Mouse (Mus musculus) CH12.LX (cell line): ENCODE measurements at regions not wholly inside any gene's neighbourhood (a gene's known extent, or its start where the extent isn't known, plus 50 kb on each side); places are given as distances from the start of the nearest gene placed in this dataset.

Experiments
- DNase-seq: peaks from one replicate; pipeline ENCODE4 v3.0.0-alpha.2; 2013; ENCODE audit errors: extremely low read depth
- H3K27ac ChIP-seq: 2 replicates; pipeline ENCODE4 v1.5.1; 2012; ENCODE audit warnings: low read depth, mild to moderate bottlenecking, control low read depth, moderate library complexity; ENCODE audit not compliant: insufficient read depth
- H3K27me3 ChIP-seq: replicated peaks from 2 replicates; pipeline ENCODE3; 2012; ENCODE audit warnings: inconsistent platforms
- H3K36me3 ChIP-seq, 2 experiments: replicated peaks in 1 of 2; 2 replicates each; pipeline versions ENCODE3 to v1.6.1; 2012; ENCODE audit warnings: inconsistent platforms in 1 of 2, low read length in 1 of 2, mild to moderate bottlenecking in 1 of 2, mixed read lengths in 1 of 2, moderate library complexity in 1 of 2; ENCODE audit not compliant: control insufficient read depth in 1 of 2, insufficient read depth in 1 of 2
- H3K4me1 ChIP-seq, 2 experiments: 2 replicates each; pipeline ENCODE4 v1.6.1; 2012; ENCODE audit warnings: inconsistent platforms in 1 of 2, moderate library complexity in 1 of 2; ENCODE audit not compliant: insufficient read depth in 2 of 2, control insufficient read depth in 1 of 2
- H3K4me2 ChIP-seq: 2 replicates; pipeline ENCODE4 v1.6.1; 2012; ENCODE audit warnings: low read depth, mild to moderate bottlenecking, control low read depth; ENCODE audit not compliant: poor library complexity, insufficient read depth, severe bottlenecking
- H3K4me3 ChIP-seq, 3 experiments: fragments of 150-350 bp in 1 of 3; sonication (generic) in 1 of 3; replicated peaks in 1 of 3; 2 replicates each; pipeline versions ENCODE3 to v1.5.1; 2011 to 2012; ENCODE audit warnings: low read depth in 2 of 3, low read length in 2 of 3, mild to moderate bottlenecking in 2 of 3, moderate library complexity in 2 of 3, control low read depth in 1 of 3, improper control_type of control experiment in 1 of 3, inconsistent platforms in 1 of 3, mixed read lengths in 1 of 3; ENCODE audit not compliant: poor library complexity in 1 of 3
- H3K79me2 ChIP-seq: replicated peaks from 2 replicates; pipeline ENCODE4 v1.6.1; 2012; ENCODE audit warnings: mild to moderate bottlenecking, moderate library complexity; ENCODE audit not compliant: control insufficient read depth, poor library complexity, insufficient read depth, severe bottlenecking; ENCODE audit errors: extremely low read depth
- H3K9ac ChIP-seq: 2 replicates; pipeline ENCODE4 v1.6.1; 2012; ENCODE audit warnings: low read depth, mild to moderate bottlenecking, control low read depth, moderate library complexity; ENCODE audit not compliant: insufficient read depth
- H3K9me3 ChIP-seq: replicated peaks from 2 replicates; pipeline ENCODE3; 2012; ENCODE audit warnings: low read length, inconsistent platforms, mixed read lengths
- CHD1 ChIP-seq: IDR thresholded peaks from 2 replicates; pipeline ENCODE4 v1.6.1; 2012; ENCODE audit warnings: low read depth, low read length, improper control_type of control experiment, inconsistent platforms
- E2F4 ChIP-seq: IDR thresholded peaks from 2 replicates; pipeline ENCODE4 v1.6.1; 2011; ENCODE audit warnings: low read depth, low read length, improper control_type of control experiment; ENCODE audit not compliant: insufficient replicate concordance
- ETS1 ChIP-seq: conservative IDR thresholded peaks from 2 replicates; pipeline ENCODE4 v1.6.1; 2012; ENCODE audit warnings: low read depth, mild to moderate bottlenecking, inconsistent platforms, low read length, improper control_type of control experiment, moderate library complexity
- HCFC1 ChIP-seq: IDR thresholded peaks from 2 replicates; pipeline ENCODE4 v1.6.1; 2012; ENCODE audit warnings: low read depth, mild to moderate bottlenecking, inconsistent platforms, low read length, improper control_type of control experiment
- KAT2A ChIP-seq: IDR thresholded peaks from 2 replicates; pipeline ENCODE4 v1.6.1; 2012; ENCODE audit warnings: low read length, improper control_type of control experiment, inconsistent platforms; ENCODE audit not compliant: insufficient replicate concordance
- MAFK ChIP-seq: IDR thresholded peaks from 2 replicates; pipeline ENCODE4 v1.6.1; 2011; ENCODE audit warnings: low read length, improper control_type of control experiment; ENCODE audit not compliant: insufficient replicate concordance
- MAX ChIP-seq: IDR thresholded peaks from 2 replicates; pipeline ENCODE4 v1.6.1; 2011; ENCODE audit warnings: low read length, improper control_type of control experiment
- MAZ ChIP-seq: IDR thresholded peaks from 2 replicates; pipeline ENCODE4 v1.6.1; 2012; ENCODE audit warnings: low read depth, mild to moderate bottlenecking, inconsistent platforms, low read length, improper control_type of control experiment, moderate library complexity
- MEF2A ChIP-seq: IDR thresholded peaks from 2 replicates; pipeline ENCODE4 v1.6.1; 2014; ENCODE audit warnings: low read depth, mild to moderate bottlenecking, inconsistent platforms, low read length, improper control_type of control experiment, borderline replicate concordance
- NELFE ChIP-seq: IDR thresholded peaks from 2 replicates; pipeline ENCODE4 v1.6.1; 2011; ENCODE audit warnings: low read depth, low read length, improper control_type of control experiment
- POLR2A ChIP-seq: IDR thresholded peaks from 2 replicates; pipeline ENCODE4 v1.6.1; 2011; ENCODE audit warnings: low read depth, mild to moderate bottlenecking, improper control_type of control experiment, low read length
- POLR2AphosphoS2 ChIP-seq: IDR thresholded peaks from 2 replicates; pipeline ENCODE4 v1.6.1; 2011; ENCODE audit warnings: low read depth, low read length, improper control_type of control experiment
- RCOR1 ChIP-seq: conservative IDR thresholded peaks from 2 replicates; pipeline ENCODE4 v1.6.1; 2012; ENCODE audit warnings: low read depth, mild to moderate bottlenecking, inconsistent platforms, low read length, improper control_type of control experiment
- SIN3A ChIP-seq: IDR thresholded peaks from 2 replicates; pipeline ENCODE4 v1.6.1; 2012; ENCODE audit warnings: low read length, improper control_type of control experiment, inconsistent platforms
- USF1 ChIP-seq: IDR thresholded peaks from 2 replicates; pipeline ENCODE4 v1.6.1; 2014; ENCODE audit warnings: low read depth, mild to moderate bottlenecking, inconsistent platforms, low read length, improper control_type of control experiment
- ZC3H11A ChIP-seq: IDR thresholded peaks from 2 replicates; pipeline ENCODE4 v1.6.1; 2012; ENCODE audit warnings: low read depth, mild to moderate bottlenecking, inconsistent platforms, low read length, improper control_type of control experiment
- ZKSCAN1 ChIP-seq: IDR thresholded peaks from 2 replicates; pipeline ENCODE4 v1.6.1; 2012; ENCODE audit warnings: low read depth, inconsistent platforms, low read length, improper control_type of control experiment, borderline replicate concordance
- dilution Hi-C: fragments of 300-500 bp; cut with MboI; formaldehyde crosslinking; loops from 2 replicates; pipeline ENCODE4 v1.14.3; 2020; ENCODE audit warnings: low sequenced_read_pairs; ENCODE audit not compliant: extremely low pct_unique_long_range_greater_than_20kb, extremely low pct_ligation_motif_present
- in situ Hi-C: fragments of 300-500 bp; cut with MboI; formaldehyde crosslinking; loops from 3 replicates; pipeline ENCODE4 v1.14.3; 2019; ENCODE audit warnings: low sequenced_read_pairs, low pct_ligation_motif_present, low pct_unique_long_range_greater_than_20kb, mixed read lengths

GRCm38 (mm10) chr12:12586436-12586835 lies 324.5 kb downstream of the Fam49a start:
- in situ Hi-C loops (no loop called here), dilution Hi-C loops (no loop called here)
- Histone ChIP-seq H3K4me2 (no peak overlapping the region), H3K9me3 (no peaks in the 10 kb centered on the region), H3K79me2 (no peaks in the 10 kb centered on the region), H3K4me1 (peaks cover 3 to 10% of the 10 kb centered on the region in 2 experiments; a peak in 2 of 4 replicates), H3K9ac (no peak overlapping the region), H3K27ac (no peak overlapping the region), H3K4me3 (no peak overlapping the region), H3K27me3 (no peaks in the 10 kb centered on the region), H3K36me3 (no peaks in the 10 kb centered on the region)
- DNase-seq = no peak
- no peak for TF ChIP-seq KAT2A
- TF ChIP-seq MAFK = no peak
- TF ChIP-seq ETS1 = no peak
- TF ChIP-seq ZKSCAN1 = no peak
- TF ChIP-seq POLR2AphosphoS2 = no peak
- TF ChIP-seq HCFC1 = no peak
- TF ChIP-seq USF1 = no peak
- TF ChIP-seq RCOR1 = no peak
- no peak for TF ChIP-seq SIN3A
- no peak for TF ChIP-seq MAZ
- TF ChIP-seq CHD1 = no peak

GRCm38 (mm10) chr12:12581271-12582186 lies 319.6 kb downstream of the Fam49a start:
- Histone ChIP-seq H3K9me3 (no peaks in the 10 kb centered on the region), H3K27me3 (no peaks in the 10 kb centered on the region), H3K4me3 (no peak overlapping the region), H3K79me2 (no peaks in the 10 kb centered on the region), H3K36me3 (no peaks in the 10 kb centered on the region), H3K27ac (no peak overlapping the region), H3K9ac (no peak overlapping the region), H3K4me1 (peaks cover 3 to 19% of the 10 kb centered on the region in 2 experiments; a peak in 2 of 4 replicates), H3K4me2 (no peak overlapping the region)
- DNase-seq = no peak
- in situ Hi-C loops = no loop called here
- TF ChIP-seq ZC3H11A (no peak), KAT2A (no peak), POLR2A (no peak), SIN3A (no peak), MEF2A (no peak), E2F4 (no peak), ZKSCAN1 (no peak), NELFE (no peak), CHD1 (no peak), MAX (no peak)
- dilution Hi-C loops = no loop called here
